Mouse (Mus musculus) ZHBTc4 (cell line): ENCODE measurements around the gene Tnni3.
"Not testable (repeated sequence)": the region's sequence is repeated elsewhere in the genome, so short reads cannot be mapped to it uniquely, and the experiment has no call there.

Source experiments
- DNase-seq: peaks from one replicate; pipeline ENCODE4 v3.0.0-alpha.2; 2011; ENCODE audit warnings: low read depth, low spot score

Gene Tnni3

DNA sequence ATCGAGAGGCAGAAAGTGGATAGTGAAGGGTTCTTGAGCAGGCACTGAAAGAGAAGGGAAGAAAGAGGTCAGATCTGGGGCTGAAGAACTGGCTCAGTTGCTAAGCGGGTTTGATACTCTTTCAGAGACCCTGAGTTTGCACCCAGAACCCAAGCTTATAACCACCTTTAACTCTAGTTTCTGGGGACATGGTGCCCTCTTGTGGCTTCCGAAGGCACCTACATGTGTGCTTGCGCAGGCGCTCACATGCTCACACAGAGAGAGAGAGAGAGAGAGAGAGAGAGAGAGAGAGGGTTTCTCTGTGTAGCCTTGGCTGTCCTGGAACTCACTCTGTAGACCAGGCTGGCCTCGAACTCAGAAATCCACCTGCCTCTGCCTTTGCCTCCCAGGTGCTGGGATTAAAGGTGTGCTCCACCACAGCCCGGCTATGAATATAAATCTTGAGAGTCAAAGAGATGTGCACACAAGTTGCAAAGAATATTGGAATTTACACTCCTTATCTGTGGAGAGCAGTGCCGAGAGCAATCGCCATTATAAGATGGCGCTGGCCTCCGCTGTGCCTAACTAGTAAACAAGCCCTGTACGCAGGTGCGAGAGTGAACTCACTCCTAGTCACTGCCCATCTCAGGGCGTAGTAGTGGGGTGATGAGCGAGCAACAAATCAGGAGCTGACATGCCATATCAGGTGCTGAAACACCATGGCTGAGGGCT, at the start of gene Tnni3:
Gene Tnni3, minus strand, starts transcription at position 18 of the 711 bp plus-strand sequence.
- peak; percentile 87 for DNase-seq

DNA sequence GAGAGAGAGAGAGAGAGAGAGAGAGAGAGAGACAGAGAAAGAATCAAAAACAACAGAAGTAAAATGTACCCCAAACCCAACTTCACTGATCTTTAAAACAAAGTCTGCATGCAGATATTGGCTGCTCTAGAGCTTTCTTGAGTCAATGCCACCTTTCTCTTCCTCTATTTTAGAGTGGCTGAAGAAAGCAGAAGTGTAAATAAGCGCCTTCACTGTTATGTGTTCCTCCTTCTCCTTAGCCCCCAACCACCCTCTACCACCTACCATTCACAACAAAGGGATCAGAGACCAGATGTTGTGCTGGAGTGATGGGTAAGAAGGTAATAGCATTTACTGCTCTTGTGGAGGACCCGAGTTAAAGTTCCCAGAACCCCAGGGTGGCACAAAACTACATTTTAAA, 48.3 kb upstream of the Tnni3 start:
- DNase-seq: not testable (repeated sequence)

DNA sequence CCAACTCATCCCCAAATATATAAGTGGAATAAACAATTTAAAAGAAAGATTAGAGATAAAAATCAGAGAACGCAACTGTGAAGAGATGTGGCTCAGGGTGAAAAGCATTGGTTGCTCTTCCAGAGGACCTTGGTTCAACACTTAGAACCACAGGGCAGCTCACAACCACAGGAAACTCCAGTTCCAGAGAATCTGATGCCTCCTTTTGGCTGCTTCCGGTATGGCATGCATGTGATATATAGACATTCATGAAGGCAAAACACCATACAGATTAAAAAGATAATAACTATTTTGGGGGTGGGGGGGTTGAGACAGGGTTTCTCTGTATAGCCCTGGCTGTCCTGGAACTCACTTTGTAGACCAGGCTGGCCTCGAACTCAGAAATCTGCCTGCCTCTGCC, 38.6 kb upstream of the Tnni3 start:
- peak; percentile 40 for DNase-seq

GRCm38 (mm10) chr7:4557167-4557560, 33.1 kb upstream of the Tnni3 start:
- no peak for DNase-seq

- DNase-seq: peak; percentile 93
These were observed 32.5 kb upstream of the Tnni3 start for GRCm38 (mm10) chr7:4556256-4557166.

- peak; percentile 74 for DNase-seq
These were observed 23.2 kb upstream of the Tnni3 start, which contains the start of gene Syt5 for GRCm38 (mm10) chr7:4547221-4547641. Gene Syt5, minus strand, starts transcription at chr7:4547541.

GRCm38 (mm10) chr7:4546591-4547131, 22.6 kb upstream of the Tnni3 start:
- DNase-seq: peak; percentile 93

DNA sequence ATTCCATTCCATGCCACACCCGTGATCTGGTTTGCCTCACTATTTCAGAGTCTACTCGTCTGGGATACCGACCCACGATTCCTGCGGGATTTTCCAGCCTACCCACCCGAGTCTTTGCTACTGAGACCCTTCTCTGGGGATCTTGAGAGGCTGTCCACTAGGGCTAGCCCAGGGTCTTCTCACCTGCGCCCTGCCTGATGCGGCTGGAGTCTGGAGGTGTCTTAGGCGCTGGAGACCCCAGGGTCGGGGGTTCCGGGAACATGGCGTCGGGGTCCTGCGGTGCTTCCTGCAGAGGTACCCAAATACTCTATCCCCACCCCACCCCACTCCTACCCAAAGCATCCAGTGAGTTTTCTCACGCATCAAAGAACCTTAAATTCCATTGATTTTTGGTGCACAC, 22.0 kb upstream of the Tnni3 start:
- DNase-seq: no peak

- peak; percentile 83 for DNase-seq
These were observed 18.0 kb upstream of the Tnni3 start for GRCm38 (mm10) chr7:4542013-4542412.

- peak; percentile 41 for DNase-seq
These were observed 17.3 kb upstream of the Tnni3 start for GRCm38 (mm10) chr7:4541344-4541743.

- DNase-seq: peak; percentile 82
These were observed 15.0 kb upstream of the Tnni3 start for GRCm38 (mm10) chr7:4539019-4539418.

DNA sequence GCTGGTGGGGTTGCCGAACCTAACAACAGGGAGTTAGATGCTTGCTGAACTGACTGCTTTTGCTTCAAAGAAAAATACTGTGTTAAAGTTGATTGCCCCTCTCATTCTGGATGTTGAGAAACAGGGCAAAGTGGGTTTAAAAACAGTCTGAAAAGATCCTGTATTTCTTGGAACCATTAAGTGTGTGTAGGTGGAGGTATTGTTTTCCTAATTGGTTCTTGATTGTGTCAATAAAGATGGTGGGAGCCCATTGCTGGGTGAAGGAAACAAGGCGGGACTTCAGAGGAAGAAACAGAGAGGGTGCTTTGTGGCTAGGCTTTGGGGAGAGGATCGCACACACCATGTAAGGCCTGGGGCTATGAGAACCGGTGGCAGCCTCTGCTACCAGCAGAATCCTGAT, 13.2 kb upstream of the Tnni3 start:
- peak; percentile 86 for DNase-seq

- peak; percentile 49 for DNase-seq
These were observed 12.3 kb upstream of the Tnni3 start for GRCm38 (mm10) chr7:4536369-4536768.

DNA sequence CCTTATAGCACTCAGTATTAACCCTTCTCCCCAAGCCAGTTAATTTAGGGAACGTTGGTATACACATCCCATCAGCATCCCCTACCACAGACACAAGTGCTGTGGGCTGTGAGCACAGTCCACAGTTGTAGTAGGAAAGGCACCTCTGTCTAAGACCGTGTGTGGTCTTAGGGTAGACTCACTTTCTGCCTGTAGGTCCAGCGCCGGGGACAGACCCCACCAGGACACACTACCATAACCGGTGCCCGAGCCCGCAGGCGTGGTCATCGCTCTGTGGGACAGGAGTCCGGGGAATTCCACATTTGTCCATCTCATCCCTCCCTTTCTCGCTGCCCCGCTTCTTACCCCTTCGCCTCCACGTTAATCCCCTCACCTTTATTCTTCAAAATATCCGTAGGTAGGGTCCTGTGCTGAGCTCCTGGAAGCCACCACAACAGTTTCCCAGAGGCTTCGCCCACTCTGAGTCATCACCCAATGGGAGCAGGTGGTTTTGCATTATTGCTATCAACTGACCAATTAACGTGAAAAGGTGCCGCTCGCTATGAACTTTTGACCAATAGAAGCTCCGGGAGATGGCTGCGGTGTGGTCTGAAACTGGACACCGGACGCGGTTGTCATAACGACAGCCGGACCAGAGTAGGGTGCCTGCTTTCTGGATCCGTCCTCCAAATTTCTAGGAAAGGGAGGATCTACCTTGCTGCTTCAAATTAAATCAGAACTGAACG, 8.1 kb upstream of the Tnni3 start, which contains the start of gene Dnaaf3:
Gene Dnaaf3, minus strand, starts transcription at position 449 of the 725 bp plus-strand sequence.
- DNase-seq: peak; percentile 92

DNA sequence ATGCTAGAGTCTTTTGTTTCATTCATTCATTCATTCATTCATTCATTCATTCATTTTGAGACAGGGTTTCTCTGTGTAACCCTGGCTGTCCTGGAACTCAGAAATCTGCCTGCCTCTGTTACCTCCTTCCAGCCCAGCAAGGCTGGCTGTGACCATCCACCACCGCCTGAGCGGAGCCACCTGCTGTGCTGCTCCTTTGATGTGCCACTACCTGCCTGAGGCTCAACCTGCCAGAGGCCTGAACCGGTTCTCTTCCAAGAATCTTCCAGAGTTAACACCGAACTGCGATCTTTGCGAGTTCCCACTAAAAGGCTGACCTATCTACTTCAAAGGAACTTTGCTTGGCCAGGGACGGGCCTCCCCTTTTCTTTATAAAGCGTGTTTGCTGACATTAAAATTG, 6.1 kb upstream of the Tnni3 start:
- DNase-seq: peak; percentile 86

- peak; percentile 27 for DNase-seq
These were observed 3.3 kb upstream of the Tnni3 start for GRCm38 (mm10) chr7:4527302-4527689.

- DNase-seq: peak; percentile 98
These were observed 2.6 kb upstream of the Tnni3 start for GRCm38 (mm10) chr7:4526341-4527301.

- no peak for DNase-seq
These were observed 561 bp downstream of the Tnni3 start for GRCm38 (mm10) chr7:4523205-4524130.

DNA sequence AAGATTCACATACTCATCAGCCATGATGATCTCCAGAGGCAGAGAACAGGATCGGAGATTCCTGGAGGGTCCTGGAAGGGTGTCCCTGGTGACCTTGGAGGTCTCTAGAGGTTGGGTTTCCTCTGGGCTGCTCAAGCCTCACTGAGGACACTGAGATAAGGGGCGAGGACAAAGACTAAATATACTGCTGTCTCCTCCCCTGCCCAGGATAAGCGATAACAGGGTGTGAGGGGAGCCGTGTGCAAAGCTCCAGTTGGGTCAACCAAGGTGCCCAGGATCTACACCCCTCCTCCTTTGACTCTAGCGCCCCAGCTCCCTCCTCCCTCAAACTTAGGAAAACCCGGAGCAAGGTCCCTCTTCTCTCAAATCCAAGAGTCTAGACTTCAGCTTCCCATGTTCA, 1.7 kb downstream of the Tnni3 start:
- DNase-seq: no peak
